Mouse (Mus musculus): ENCODE results near the gene Mrap.

Mrap gene

DNA sequence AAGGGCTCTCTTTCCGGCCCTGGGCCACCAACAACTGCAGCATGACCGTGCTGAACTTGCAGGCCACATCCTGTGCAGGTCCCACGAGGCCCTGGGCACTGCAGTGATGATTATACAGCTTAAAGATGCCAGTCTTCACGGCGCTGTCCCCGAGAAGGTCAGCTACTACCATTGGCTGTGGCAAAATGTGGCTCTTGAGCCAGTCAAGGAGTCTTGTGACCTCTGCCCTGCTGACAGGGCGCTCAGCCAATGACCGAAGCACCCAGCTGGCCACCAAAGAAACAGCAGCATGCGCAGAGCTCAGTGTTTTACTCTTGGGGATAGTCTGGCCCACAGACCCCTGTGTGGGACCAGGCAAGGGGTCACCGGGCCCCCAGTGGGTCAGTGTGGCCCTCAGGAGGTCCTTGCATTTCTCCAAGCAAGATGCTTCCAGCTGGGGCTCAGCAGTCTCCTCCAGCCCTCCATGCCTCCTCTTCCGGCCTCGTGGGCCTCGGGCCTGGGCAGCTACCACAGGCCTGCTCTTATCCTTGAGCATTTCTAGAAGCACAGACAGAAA is 15.5 kb downstream of the Mrap start:
- DNase-seq (ENCODE audit: low spot score): no peak

DNA sequence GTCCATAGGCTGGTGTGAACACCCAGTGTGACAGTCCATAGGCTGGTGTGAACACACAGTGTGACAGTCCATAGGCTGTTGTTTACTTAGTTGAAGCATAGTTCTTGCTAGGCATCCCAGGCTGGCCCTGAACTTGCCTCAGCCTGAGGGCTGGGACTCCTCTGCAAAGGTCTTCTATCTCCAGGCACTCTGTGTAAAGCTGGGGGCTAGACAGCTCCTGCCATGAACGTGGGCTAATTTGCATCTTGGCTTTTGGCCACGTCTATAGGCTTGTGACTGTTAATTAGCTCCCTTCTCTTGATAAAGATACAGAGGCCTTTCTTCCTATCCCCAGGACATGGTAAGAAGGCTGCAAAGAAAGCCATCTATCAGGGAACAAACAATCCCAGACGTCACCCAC is 21.3 kb downstream of the Mrap start:
- no peak for DNase-seq (ENCODE audit: low spot score)

DNA sequence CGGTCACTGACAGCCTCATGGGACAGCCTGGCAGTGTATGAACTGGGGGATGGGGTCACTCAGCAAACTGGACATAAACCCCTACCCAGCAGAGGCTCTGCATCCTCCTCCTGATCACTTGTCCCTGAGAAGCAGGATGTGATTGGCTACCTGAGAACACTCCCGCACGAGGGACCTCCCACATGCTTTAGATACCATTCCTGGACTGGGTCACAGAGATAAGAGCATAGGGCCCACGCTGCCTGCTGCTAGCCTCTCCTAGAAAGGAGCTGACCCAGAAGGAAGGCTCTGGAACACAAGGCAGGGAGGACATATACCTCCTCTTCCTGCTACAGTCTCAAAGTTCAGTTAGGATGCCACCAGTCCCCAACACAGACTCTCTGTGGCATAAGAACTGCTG is 22.5 kb downstream of the Mrap start:
- DNase-seq (ENCODE audit: low spot score): peak; percentile 42

DNA sequence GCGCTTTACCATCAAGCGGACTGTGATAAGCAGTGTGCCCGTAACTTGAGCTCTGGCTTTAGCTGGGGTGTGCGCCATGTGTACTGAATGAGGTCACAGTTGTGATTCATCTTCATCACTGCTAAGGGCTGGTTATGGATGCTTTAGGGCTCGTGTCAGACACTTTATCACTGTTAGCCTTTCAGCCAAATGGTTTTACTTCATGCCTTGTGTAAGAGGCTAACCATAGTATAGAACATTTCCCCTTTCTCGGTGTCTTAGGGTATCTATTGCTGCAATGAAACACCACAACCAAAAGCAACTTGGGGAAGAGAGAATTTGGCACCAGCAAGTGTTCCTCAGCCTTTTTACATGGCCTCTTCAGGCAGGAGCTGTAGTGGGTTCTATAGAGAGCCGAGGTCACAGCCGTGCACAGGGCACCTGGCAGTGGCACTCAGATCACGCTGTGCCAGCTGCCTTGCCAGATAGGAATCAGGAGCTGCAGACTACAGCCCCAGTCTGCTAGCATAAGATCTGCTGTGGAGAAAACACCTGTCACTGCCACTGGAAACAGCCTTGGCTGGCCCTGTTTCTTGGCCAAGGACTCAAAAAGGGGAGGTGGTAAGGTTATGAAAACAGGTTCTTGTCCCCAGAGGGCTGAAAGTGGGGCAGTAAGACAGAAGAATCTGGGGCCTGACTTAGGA is 27.3 kb downstream of the Mrap start:
- no peak for DNase-seq (ENCODE audit: low spot score)

DNA sequence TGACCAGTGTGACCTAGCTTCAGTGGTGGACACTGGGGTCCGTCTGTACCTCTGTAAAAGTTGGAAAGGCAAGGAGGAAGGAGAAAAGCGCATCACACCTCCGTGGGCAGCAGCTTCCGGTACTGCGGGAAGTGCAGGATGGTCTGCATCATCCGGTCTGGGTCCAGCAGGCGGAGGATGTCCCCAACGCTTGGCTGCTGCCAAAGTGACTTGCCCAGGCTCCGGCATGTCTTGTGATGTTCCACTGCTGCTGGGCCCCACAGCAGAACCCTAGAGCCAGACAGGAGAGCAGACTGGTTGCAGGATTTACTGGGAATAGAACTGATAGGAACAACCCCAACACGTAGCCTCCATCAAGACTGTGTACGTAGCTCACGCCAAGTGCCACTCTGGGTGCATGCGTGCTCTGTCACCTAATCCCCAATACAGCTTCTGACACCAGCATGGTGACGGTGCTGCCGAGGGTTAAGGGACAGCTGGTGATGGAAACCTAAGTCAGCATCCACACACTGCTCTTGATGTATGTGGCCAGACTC is 29.0 kb downstream of the Mrap start:
- no peak for DNase-seq (ENCODE audit: low spot score)

DNA sequence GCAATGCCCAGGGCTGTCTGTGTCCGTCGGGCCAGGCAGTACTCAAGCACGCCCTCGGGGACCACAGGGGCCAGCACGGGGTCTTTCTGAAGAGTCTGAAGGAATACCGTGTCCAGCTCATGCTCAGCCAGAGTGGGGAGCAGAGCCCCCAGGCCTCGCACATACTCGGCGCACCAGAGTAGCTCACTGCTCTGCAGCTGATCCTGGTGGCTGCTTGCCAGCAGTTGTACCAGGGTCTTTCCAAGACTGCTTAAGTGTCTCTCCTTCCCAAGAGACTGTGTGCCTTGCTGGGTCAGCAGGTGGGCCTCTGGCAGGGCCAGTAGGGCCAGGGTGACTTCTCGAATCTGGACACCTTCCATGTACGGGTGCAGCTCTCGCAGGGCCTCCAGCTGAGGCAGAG is 36.2 kb downstream of the Mrap start:
- DNase-seq (ENCODE audit: low spot score): no peak

DNA sequence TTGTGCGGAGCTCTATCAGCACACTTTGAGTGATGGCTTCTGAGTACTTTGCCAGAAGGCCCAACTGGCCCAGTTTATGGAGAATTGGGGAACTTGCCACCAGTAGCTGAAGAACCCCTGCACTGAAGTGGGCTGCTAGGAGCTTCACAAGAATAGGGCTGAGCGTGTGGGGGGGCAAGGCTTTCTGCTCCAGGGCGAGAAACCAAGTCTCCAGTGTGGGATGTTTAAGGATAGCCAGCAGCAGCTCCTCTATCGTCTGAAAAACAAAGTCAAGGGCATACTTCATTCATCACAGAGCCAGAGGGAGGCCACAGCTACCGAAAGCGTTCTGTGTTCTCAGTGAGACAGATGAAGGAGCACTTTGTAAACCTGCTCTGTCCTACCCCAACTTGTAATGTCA is 36.6 kb downstream of the Mrap start:
- no peak for DNase-seq (ENCODE audit: low spot score)

DNA sequence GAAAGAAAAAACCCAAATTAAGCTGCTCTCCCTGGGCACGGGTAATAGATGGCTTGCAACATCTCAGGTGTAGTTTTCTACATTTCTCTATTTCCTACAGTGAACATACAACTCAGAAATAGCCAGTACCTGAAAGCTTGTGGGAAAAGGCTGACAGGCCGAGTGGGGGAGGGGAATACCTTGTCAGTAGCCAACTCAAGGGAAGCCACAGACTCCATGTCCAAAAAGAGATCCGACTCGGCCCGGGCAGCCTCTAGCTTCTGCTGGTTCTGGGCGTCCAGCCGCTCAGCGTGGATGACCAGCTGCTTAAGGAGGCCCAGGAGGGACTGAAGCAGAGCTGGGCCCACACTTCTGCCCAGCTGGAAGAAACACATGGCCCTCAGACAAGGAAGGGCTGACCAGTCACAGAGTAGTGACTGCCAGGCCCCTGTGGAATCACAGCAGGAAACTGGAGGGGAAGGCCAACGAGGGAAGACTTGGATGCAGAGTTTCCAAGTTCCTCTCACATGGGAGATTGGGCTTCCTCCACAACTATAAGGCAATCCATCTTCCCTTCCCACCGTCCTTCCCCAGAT is 38.0 kb downstream of the Mrap start:
- no peak for DNase-seq (ENCODE audit: low spot score)

DNA sequence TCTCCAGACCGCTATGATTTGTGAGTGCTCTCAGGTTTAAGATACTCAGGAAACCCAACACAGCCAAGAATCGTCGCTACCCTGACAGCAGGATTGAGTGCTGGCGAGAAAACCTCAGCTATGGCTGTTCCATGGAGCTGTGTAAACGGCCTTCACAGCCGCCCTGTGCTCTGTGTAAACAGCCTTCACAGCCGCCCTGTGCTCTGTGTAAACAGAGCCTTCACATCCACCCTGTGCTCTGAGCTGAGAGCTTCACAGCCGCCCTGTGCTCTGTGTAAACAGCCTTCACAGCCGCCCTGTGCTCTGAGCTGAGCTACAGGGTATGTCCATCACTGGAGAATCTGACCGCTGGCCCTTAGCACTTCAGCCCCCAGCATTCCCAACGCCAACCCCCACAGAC is 41.8 kb downstream of the Mrap start:
- peak; percentile 89 for DNase-seq (ENCODE audit: low spot score)

DNA sequence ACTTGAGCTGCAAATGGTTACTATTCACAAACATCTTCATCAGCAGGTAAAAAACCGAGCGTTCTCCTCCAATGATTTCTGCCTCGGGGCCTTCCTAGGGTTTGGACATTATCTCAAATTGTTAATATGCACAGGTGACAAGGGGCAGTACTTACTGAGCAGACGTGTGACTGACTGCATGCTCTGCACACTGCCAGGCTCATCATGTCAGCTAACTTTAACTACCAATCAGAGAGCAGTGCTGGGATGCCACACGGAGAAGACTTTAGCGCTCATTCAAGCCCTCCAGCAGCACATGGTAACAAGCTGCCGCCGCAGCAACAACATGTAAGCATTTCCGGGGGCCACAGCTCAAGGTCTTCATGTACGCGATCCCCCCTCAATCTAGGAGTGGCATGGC is 45.3 kb downstream of the Mrap start:
- no peak for DNase-seq (ENCODE audit: low spot score)

DNA sequence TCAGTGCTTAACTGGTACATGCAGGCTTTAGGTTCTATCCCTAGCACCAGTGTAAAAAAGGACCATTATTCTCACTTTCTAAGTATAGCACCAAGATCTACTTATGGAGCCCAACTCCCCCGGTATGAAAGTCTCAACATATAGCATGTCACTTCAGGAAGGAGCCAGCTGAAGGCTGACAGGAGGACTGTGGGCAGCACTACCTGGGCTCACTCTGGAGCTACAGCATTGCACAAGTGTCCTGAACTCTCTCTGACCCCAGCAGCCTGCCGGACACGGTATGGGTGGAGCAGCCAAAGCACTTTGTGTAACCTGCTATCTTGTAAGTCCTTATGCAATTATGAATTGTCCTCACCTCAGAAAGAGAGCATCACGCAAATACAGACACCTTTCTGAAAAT is 47.2 kb downstream of the Mrap start:
- DNase-seq (ENCODE audit: low spot score): peak; percentile 53

DNA sequence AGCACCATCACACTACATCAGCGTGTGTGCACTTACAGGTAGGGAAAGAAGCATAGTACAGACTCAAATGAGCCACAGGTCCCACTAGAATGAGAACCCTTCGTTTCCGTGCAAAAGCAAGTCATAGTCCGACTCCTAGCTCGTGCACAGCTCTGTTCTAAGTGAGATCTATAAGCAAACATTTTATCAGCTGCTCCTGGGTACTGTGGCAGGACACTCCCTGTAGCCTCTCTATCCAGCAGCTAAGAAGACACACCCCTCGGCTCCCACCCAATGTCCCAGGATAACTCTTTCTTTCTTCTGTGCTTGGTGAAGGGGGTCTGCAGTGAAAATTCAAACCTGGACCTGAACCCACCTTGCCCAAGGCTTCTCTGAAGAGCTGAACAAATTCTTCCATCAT is 50.6 kb downstream of the Mrap start:
- DNase-seq (ENCODE audit: low spot score): no peak

DNA sequence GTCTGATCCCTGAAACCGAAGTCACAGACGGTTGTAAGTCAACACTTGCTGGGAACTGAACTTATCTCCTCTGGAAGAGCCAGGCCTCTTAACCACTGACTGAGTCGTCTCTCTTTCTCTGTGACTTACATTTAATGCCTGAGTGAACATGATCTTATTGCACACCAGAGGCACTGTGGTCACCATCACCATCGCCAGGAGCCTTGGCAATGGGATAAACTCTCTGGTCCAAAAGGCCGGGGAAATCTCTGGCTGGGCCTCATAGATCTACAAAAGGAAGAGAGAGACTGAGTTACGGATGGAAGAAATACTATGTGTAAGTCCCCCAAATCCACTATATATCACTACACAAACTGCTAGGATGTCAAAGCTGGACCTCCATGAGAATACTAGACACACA is 52.9 kb downstream of the Mrap start:
- no peak for DNase-seq (ENCODE audit: low spot score)

DNA sequence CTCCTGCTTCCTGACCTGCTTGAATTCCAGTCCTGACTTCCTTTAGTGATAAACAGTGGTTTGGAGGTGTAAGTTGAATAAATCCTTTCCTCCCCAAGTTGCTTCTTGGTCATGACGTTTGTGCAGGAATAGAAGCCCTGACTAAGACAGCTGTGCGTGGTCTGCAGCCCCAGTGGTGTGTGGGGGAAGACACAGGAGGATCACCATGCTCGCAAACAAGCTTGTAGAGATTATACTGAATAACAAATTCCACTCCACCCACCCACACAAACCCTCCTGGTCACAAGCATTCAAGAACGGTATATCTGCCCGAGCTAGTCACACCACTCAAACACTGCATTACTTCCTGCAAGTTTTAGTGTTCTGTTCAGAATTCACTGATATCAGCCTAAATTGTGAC is 54.1 kb downstream of the Mrap start:
- DNase-seq (ENCODE audit: low spot score): no peak

DNA sequence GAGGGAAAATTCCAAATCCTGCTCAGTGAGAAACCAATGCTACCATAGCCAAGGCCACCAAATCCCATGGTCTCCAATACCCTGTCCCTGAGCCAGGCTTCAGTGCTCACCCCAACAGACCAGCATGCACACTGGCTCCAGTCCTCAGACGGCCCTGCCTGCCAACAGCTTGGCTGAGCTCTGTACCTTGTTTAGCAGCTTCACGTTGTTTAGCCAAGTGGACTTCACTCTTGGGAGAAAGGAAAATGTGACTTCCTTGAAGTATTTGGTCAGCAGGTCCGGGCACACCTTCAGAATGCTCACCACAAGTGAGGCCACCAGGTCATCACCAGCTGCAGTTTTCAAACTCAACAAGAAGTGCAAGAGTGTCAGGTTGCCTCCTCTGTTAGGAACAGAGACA is 54.5 kb downstream of the Mrap start:
- no peak for DNase-seq (ENCODE audit: low spot score)

DNA sequence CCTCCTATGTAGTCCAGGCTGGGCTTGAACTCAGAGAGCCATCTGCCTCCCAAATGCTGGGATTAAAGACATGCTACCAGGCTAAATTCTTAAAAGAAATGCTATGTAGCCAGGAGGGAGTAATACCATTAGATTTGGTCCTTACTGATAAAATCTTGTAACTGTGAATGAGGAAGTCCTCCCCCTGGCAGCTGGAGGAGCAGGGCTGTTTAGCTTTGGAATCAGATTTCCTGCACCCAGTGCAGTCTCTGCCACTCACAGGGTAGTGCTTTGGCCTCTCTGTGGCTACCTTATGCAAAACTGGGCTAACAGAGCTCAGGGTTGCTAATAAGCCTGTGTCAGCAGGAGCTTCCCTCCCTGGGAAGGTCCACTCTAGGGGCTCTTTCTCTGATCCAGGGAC is 56.7 kb downstream of the Mrap start:
- DNase-seq (ENCODE audit: low spot score): no peak

DNA sequence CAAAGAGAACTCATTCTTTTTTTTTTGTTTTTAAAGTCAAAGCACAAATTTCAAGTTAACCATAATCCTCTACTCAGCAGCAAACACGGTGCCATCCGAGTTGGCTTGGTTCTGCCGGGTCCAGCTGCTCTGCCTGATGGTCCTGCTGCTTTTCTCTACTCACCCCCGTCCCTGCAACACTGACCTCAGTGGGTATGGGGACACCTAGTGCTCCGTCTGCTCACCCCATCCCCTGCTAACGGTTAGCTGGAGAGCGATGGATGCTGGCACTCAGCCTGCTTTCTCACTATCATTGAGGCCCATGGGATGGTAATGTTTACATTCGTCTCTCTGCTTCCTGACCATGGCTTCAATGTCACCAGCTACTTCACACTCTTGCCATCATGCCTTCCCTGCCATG is 60.4 kb downstream of the Mrap start:
- no peak for DNase-seq (ENCODE audit: low spot score)

DNA sequence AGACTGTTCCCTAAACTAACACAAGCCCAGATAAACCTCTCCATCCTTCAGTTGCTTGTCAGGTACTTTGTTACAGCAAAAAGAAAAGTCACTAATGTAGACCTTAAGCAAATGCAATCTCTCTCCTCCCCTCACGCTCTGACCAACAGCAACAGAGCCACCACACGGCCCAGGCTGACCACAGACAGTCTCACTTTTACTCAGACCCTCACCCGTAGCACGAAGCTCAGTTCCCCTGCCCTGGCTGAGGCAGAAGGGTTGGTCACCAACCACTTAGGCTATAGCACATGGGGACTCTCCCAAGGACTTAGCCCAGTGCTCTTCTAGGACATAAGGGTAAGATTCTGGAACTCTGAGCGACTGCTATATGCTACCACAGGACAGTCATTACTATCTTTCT is 60.8 kb downstream of the Mrap start:
- DNase-seq (ENCODE audit: low spot score): no peak
